Mouse (Mus musculus) lung, embryonic 14.5 days (tissue): Measurements from ENCODE around the gene Olfr948. TPM values are rescaled to one million over a fixed set of nuclear protein-coding genes. Genes with fewer than 3 reads are reported as not detected.

Experiments used
- ATAC-seq: fragments of 200-750 bp; cut with Nextera tagmentation; 2 replicates; pipeline ENCODE4 v1.8.0; 2017; ENCODE audit warnings: mild to moderate bottlenecking, moderate TSS enrichment, moderate library complexity; ENCODE audit not compliant: insufficient read depth
- DNase-seq: peaks from one replicate; pipeline ENCODE4 v3.0.0-alpha.2; 2015
- H3K27ac ChIP-seq: fragments of 300-500 bp; sonication (generic); 2 replicates; pipeline ENCODE4 v1.5.1; 2014; ENCODE audit warnings: low read depth, mild to moderate bottlenecking, moderate library complexity
- H3K27me3 ChIP-seq: fragments of 300-500 bp; sonication (generic); 2 replicates; pipeline ENCODE4 v1.6.1; 2014; ENCODE audit warnings: low read length, control low read depth; ENCODE audit not compliant: insufficient read depth
- H3K36me3 ChIP-seq: fragments of 300-500 bp; sonication (generic); 2 replicates; pipeline ENCODE4 v1.6.1; 2014; ENCODE audit warnings: control low read depth; ENCODE audit not compliant: insufficient read depth
- H3K4me1 ChIP-seq: fragments of 300-500 bp; sonication (generic); 2 replicates; pipeline ENCODE4 v1.6.1; 2014; ENCODE audit warnings: antibody characterized with exemption, control low read depth; ENCODE audit not compliant: insufficient read depth
- H3K4me2 ChIP-seq: fragments of 300-500 bp; sonication (generic); 2 replicates; pipeline ENCODE4 v1.6.1; 2014; ENCODE audit warnings: mild to moderate bottlenecking
- H3K4me3 ChIP-seq: fragments of 300-500 bp; sonication (generic); 2 replicates; pipeline ENCODE4 v1.5.1; 2014; ENCODE audit warnings: low read depth, low read length
- H3K9ac ChIP-seq: fragments of 300-500 bp; sonication (generic); 2 replicates; pipeline ENCODE4 v1.6.1; 2014
- H3K9me3 ChIP-seq: fragments of 300-500 bp; sonication (generic); 2 replicates; pipeline ENCODE4 v1.6.1; 2016; ENCODE audit warnings: low read depth, low read length, control low read depth
- CTCF ChIP-seq: IDR thresholded peaks from 2 replicates; pipeline ENCODE4 v1.5.1; 2016; ENCODE audit warnings: antibody characterized with exemption, low read depth
- WGBS: fragments of 180-500 bp; shearing (Covaris S2); extraction: QIAGEN DNeasy Blood & Tissue Kit; methylation state at CpG from one replicate; pipeline ENCODE4 v1.1.7; 2014; 5-methylcytosine and 5-hydroxymethylcytosine counted together
- polyA plus RNA-seq: library from polyadenylated mRNA; unstranded; fragments of >200 nt; fragmentation: Nextera tagmentation; extraction: Ambion mirVana; gene quantifications from 2 replicates; pipeline ENCODE4 v1.2.1, GENCODE M21; 2014

Gene Olfr948
- not detected in 2 replicates for polyA plus RNA-seq

DNA sequence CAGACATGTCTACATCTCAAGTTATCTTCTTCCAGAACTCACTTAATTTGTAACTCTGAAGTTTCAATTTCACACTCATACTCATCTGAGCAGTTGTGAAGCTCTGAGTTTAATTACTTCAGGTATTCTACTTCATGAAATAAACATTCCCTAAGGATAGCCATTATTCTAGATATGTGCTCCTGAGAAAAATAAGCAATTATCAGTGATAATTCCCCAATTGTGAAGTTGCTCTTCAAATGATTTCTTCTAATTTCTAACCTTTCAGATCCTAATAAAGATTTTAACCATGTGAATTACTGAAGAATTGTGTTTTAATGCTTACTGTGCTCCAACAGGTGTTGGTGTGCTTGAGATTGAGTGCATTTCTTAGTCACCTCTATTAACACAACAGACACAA, at the start of gene Olfr948:
Olfr948 (minus strand) TSS at position 101 of the 400 bp plus-strand sequence.
- ATAC-seq: no peak
- no peak within 1 kb of the TSS for H3K9ac ChIP-seq
- TF ChIP-seq CTCF: no peak

DNA sequence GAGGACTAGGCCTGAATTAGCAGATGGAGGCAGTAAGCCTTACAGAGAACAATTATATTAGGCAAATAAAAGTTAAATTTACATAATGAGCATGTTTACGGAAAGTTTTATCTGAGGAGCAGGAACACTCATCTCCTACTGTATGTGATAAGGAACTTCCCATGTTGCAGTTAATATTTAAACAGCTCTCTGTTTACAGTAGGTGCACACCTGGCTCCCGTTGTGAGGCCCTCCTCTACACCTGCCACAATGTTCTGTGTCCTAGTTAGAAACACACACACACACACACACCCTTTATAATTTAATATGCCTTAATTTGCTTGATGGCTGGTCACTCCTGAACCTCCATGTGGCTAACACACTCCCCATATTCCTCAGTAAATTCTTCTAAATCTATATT, 38.7 kb downstream of the Olfr948 start:
- no peaks in the 10 kb centered on the region for H3K9me3 ChIP-seq
- H3K4me2 ChIP-seq: no peak overlapping the region
- H3K27me3 ChIP-seq: no peaks in the 10 kb centered on the region
- no peak for TF ChIP-seq CTCF
- H3K36me3 ChIP-seq: no peaks in the 10 kb centered on the region
- 63% methylated on average over 2 of the region's 2 CpGs for WGBS
- no peak for ATAC-seq
- no peaks in the 10 kb centered on the region for H3K4me1 ChIP-seq
- no peak overlapping the region for H3K4me3 ChIP-seq
- H3K9ac ChIP-seq: no peak overlapping the region
- no peak overlapping the region for H3K27ac ChIP-seq
- DNase-seq: no peak

More for the DNA sequence above, at the start of gene Olfr948:
- H3K27ac ChIP-seq: no peak within 1 kb of the TSS
- no peak within 1 kb of the TSS for H3K4me2 ChIP-seq
- H3K4me1 ChIP-seq: no peaks in the 10 kb centered on the region
- H3K36me3 ChIP-seq: no peaks in the 10 kb centered on the region
- no peaks in the 10 kb centered on the region for H3K27me3 ChIP-seq
- no peaks in the 10 kb centered on the region for H3K9me3 ChIP-seq
- no peak within 1 kb of the TSS for H3K4me3 ChIP-seq
- DNase-seq: no peak

DNA sequence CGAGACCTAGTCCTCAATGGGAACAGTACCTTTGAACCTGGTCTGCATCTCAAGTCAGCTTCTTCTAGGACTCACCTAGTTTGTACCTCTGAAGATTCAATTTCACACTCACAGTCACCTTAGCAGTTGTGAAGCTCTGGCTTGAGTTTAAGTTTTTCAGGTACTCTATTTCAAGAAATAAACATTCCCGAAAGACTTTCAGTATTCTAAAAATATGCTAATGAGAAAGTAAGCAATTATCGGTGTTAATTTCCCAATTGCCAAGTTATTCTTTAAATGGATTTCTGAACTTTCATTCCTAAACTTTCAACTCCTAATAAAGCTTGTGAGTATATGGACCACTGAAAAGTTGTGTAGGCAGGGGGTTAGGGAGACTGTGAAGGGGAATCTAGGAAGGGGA, 49.1 kb downstream of the Olfr948 start, which contains the start of gene Olfr945:
Olfr945 (minus strand) TSS at position 101 of the 400 bp plus-strand sequence.
- Histone ChIP-seq H3K9ac (no peak within 1 kb of the TSS), H3K27me3 (no peaks in the 10 kb centered on the region), H3K4me1 (no peaks in the 10 kb centered on the region), H3K27ac (no peak within 1 kb of the TSS), H3K36me3 (no peaks in the 10 kb centered on the region), H3K4me2 (no peak within 1 kb of the TSS), H3K4me3 (no peak within 1 kb of the TSS), H3K9me3 (no peaks in the 10 kb centered on the region)
- WGBS: 84% methylated on average over 3 of the region's 3 CpGs
- TF ChIP-seq CTCF: no peak
- ATAC-seq (no peak), DNase-seq (no peak)

Other genes starting within 250 kb of the Olfr948 start
- not detected in 2 replicates for gene Olfr938, start 247.2 kb downstream of the Olfr948 start, polyA plus RNA-seq
- not detected in 2 replicates for gene Olfr27, start 197.9 kb downstream of the Olfr948 start, polyA plus RNA-seq
- gene Olfr943, start 159.7 kb downstream of the Olfr948 start, polyA plus RNA-seq: not detected in 2 replicates
- gene Olfr944, start 124.1 kb downstream of the Olfr948 start, polyA plus RNA-seq: not detected in 2 replicates
- not detected in 2 replicates for gene Olfr1537, start 76.1 kb downstream of the Olfr948 start, polyA plus RNA-seq
- gene Olfr945, start 49.2 kb downstream of the Olfr948 start, polyA plus RNA-seq: not detected in 2 replicates
- gene Olfr951, start 61.4 kb upstream of the Olfr948 start, polyA plus RNA-seq: not detected in 2 replicates
- gene Olfr952, start 101.1 kb upstream of the Olfr948 start, polyA plus RNA-seq: not detected in 2 replicates
- gene Olfr954, start 130.7 kb upstream of the Olfr948 start, polyA plus RNA-seq: not detected in 2 replicates
- not detected in 2 replicates for gene Olfr955, start 145.9 kb upstream of the Olfr948 start, polyA plus RNA-seq
- not detected in 2 replicates for gene Olfr44, start 167.9 kb upstream of the Olfr948 start, polyA plus RNA-seq
- gene Olfr957, start 189.8 kb upstream of the Olfr948 start, polyA plus RNA-seq: not detected in 2 replicates
- gene Olfr958, start 228.0 kb upstream of the Olfr948 start, polyA plus RNA-seq: not detected in 2 replicates
- not detected in 2 replicates for gene Olfr959, start 249.5 kb upstream of the Olfr948 start, polyA plus RNA-seq